Mouse (Mus musculus) monocyte, adult 5-6 weeks (primary cell): Measurements from ENCODE around the gene Tex52. TPM values are rescaled to one million over a fixed set of nuclear protein-coding genes. Genes with fewer than 3 reads are reported as not detected.
A peak's percentile ranks its signal among the peaks of the same experiment; 100 is the strongest.

ENCODE experiments used
- ATAC-seq: fragments of 153-309, 156-312 bp; replicated peaks from 2 replicates; pipeline ENCODE4 v1.8.0; 2017; ENCODE audit warnings: mild to moderate bottlenecking; ENCODE audit not compliant: low TSS enrichment, insufficient number of reproducible peaks, severe bottlenecking, poor library complexity, low FRiP score
- total RNA-seq: library from RNA; stranded (forward); fragments of 200-1000, 200-491, 200-594 nt; gene quantifications from 3 replicates; pipeline ENCODE4 v1.2.3, GENCODE M21; 2017

Gene Tex52
- not detected in 3 replicates for total RNA-seq

- ATAC-seq = no peak
Measured at GRCm38 (mm10) chr6:128375192-128375591, at the start of gene Tex52, which contains the start of gene Gm44596. Tex52 (plus strand) TSS chr6:128375456. Gm44596 (plus strand) TSS chr6:128375503.

DNA sequence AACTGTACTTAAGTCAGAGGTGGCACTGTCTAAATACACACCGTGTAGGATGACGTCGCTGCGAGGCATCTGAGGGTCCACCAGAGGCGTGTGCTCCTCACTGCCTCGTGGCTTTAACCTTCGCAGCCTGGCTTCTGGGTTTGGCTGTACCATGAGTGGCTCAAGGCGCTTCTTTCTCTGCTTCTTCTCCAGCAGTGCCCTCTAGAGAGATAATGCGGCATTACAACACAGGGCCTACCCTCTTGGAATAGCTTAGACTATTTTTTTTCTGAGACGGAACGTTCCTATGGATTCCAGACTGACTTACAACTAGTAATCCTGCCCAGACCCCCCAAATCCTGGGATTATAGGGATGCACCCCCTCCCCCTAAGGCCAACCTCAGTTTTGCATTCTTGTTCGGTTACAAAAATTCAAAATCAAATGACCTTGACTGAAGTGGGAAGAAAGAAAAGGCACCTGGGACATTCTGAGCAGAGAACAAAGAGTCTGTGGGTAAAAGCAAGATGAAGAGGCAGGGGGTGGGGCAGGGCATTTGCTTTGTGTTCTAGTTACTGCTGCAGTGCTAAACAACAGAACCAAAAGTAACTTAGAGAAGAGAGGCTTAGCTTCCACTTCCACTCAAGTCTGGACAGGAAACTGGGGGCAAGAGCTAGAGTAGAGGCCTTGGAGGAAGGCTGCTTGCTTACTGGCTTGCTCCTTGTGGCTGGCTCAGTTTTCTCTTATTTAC, 40.7 kb upstream of the Tex52 start:
- ATAC-seq = peak; percentile 58; the same call in 1 of the 2 replicates

GRCm38 (mm10) chr6:128337467-128337866, 37.8 kb upstream of the Tex52 start:
- ATAC-seq = no peak

- ATAC-seq = no peak
Measured at GRCm38 (mm10) chr6:128338876-128339275, 36.4 kb upstream of the Tex52 start.

DNA sequence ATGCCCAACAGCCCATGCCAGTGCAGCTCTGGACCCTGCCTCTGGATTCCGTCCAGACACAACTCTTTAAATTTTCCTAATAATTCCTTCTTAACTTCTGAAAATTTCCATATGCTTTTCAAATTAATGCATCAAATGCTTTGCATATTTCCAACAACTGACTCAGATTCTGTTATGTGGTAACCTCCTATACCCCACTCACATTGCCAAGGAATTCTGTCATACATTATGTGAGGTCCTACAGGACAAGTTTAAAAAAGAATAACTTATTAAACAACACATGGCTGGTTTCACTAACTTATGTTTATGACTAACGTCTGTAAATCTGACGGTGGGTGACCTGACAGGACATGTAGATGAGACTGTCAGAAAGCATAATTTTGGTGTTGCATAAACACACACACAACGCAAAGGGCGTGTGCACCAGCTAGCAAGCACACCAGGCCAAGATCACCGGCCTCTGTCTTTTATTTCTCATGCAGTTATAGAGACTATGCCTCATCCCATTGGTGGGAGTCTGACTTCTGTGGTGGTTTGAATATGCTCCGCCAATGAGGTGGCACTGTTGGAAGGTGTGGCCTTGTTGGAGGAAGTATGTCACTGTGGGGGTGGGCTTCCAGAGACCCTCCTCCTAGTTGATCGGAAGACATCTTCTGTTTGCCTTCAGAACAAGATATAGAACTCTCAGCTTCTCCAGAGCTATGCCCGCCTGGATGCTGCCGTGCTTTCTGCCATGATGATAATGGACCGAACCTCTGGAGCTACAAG, 33.1 kb upstream of the Tex52 start:
- ATAC-seq = no peak

DNA sequence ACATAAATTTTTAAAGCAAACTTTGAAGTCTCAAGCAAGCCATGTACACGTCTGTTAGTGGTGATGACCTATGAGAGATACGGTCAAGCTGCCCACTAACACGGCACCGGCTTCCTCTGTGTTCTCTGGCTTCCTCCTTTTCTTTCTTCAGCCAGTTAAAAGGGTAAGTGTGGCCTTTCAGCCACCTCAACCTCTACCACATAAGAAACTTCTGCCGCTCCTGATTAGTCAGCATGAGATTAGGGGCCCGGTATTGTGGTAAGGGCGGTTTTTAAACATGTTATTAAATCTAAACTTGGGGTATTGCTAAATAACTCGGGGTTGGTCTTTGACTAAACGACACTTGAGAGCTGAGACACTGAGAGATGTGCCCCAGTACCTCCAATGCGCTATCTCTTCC, 29.6 kb upstream of the Tex52 start:
- ATAC-seq = peak; percentile 68; the same call in 1 of the 2 replicates

DNA sequence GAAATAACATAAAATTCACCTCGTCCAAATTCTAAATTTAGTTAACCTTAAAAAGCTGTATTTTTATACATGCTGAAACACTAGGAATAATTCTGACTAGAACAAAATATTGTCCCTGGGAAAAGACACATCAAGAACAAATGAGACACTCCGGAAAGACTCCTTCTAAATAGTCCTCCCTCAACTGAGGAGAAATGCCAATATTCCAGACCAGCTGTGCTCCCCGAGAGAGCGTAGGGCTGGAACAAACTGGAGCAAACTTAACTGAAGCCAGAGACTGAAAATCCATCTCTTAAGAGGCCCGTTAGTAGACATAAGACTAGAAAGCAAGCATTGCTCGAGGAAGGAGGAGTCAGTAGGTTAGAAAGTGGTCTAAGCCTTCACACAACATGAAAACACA, 28.5 kb upstream of the Tex52 start:
- ATAC-seq = no peak

DNA sequence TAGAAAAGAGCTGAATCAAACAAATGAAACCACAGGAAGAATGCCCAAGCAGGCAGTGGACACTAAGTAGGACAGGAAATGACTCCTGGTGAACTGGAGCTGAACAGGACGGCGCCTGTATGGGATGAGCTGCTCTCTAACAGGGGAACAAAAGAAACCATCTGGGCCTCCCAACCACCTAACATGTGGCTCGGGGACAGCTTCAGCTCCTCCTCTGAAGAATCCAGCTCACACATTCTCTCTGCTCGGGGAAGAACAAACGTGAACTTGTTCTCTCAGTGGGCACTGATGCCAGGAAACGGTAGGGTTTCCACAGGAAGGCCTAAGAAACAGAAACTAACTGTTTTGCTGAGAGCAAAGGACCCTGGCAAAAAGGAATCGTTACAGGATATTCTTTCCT, 25.5 kb upstream of the Tex52 start:
- ATAC-seq = no peak

GRCm38 (mm10) chr6:128354140-128354539, 21.1 kb upstream of the Tex52 start:
- ATAC-seq = no peak

GRCm38 (mm10) chr6:128355201-128355681, 20.0 kb upstream of the Tex52 start:
- ATAC-seq = no peak

- peak; percentile 87 for ATAC-seq
Measured at GRCm38 (mm10) chr6:128355726-128356416, 19.4 kb upstream of the Tex52 start, which contains the start of gene Tulp3. Tulp3 (minus strand) TSS chr6:128355851.

- 0 out of 2 replicates have a peak, but pooled peaks have one; percentile 23 for ATAC-seq
Measured at GRCm38 (mm10) chr6:128358999-128359398, 16.3 kb upstream of the Tex52 start.

DNA sequence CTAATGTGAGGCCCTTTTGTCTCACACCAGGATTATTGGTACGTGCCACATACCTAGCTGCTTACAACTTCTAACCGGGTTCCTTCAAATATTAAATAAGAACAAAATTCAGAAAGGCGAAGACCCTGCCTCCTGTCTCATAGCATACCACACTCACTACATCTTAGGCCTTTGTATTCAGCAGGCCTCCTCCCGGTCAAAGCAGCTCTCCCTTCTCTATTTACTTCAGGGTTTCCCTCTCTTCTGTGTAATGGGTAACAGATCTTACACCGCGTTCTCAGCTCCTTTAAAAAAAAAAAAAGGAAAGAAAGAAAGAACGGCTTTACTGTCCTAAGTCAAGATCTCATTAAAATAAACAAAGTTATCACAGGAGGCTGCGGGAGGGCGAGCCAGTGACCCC, 13.4 kb upstream of the Tex52 start:
- ATAC-seq = no peak

- peak; percentile 69 for ATAC-seq
Measured at GRCm38 (mm10) chr6:128362381-128363006, 12.8 kb upstream of the Tex52 start, which contains the start of the genes Rhno1 and Foxm1. Rhno1 (minus strand) TSS chr6:128362911. Foxm1 (plus strand) TSS chr6:128362967.

GRCm38 (mm10) chr6:128363007-128363825, 12.0 kb upstream of the Tex52 start:
- no peak for ATAC-seq

DNA sequence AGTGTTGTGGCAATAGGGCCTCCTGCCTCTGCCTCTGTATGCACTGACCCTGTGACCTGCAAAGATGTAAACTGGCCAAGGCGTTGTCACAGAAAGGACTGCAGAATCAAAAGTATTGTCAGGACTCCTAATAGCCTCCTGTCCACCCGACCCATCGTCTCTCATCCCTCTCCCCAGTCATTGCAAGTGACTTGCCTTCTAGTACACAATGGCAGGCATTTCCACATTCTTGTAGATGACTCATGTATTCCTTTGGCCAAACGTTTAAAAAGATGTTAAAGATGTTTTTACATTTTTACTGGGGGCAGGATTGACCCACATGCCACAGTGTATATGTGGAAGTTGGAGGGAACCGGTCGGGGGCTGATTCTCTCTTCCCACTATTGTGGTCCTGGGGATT, 10.5 kb upstream of the Tex52 start:
- ATAC-seq = no peak

DNA sequence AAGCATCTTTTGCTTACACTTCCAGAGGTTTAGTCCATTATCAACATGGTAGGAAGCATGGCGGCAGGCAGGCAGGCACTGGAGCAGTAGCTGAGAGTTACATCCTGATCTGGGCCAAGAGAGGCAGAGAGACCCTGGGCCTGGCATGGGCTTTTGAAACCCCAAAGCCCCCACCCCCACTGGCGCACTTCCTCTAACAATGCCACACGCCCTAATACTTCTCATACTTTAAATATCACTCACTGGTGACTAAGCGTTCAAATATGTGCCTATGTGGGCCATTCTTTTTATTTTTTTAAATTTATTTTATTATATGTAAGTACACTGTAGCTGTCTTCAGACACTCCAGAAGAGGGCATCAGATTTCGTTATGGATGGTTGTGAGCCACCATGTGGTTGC, 8.8 kb upstream of the Tex52 start:
- no peak for ATAC-seq

GRCm38 (mm10) chr6:128370040-128370439, 5.2 kb upstream of the Tex52 start:
- no peak for ATAC-seq
